Mouse (Mus musculus): ENCODE results near the gene Ndst2. TPM values are rescaled to one million over a fixed set of nuclear protein-coding genes. Genes with fewer than 3 reads are reported as not detected.

Ndst2 gene
- polyA plus RNA-seq, 1 experiment = 11.9 TPM

DNA sequence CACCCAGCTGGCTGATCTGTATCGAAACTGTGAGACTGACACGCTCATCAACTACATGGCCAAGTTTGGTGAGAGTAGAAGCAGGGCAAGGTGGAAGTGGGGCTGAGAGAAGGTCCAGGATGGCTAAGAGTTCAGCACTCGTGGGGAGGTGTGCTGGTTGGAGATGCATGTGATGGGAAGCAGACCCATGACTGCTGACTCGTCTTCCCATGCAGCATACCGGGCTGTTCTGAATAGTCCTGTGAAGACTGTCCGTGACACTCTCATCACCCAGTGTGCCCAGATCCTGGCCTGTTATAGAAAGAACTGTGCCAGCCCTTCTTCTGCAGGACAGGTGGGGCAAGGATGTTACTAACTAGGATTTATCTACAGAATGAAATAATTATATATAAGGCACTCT is 42.6 kb downstream of the Ndst2 start:
- Histone ChIP-seq H3K79me2 (ENCODE audit: control insufficient read depth, insufficient read depth) (peaks cover 14% of the 10 kb centered on the region), H3K36me3 (ENCODE audit: control insufficient read depth, insufficient read depth) (peaks cover 71% of the 10 kb centered on the region), H3K4me2 (ENCODE audit: low read depth) (no peak overlapping the region), H3K4me3 (no peak overlapping the region), H3K27me3 (ENCODE audit: control insufficient read depth, insufficient read depth, insufficient read length) (no peaks in the 10 kb centered on the region), H3ac (ENCODE audit: control insufficient read depth, insufficient read length) (no peak overlapping the region)
- TF ChIP-seq MYOD1 (IDR thresholded peaks at IDR 0.05; ENCODE audit: control insufficient read depth in 1 of 3, insufficient read length in 2 of 3, low read depth in 2 of 3) (no peak), MAX (IDR thresholded peaks at IDR 0.05; ENCODE audit: low read depth) (no peak), MYOG (IDR thresholded peaks at IDR 0.05; ENCODE audit: control insufficient read depth in 1 of 3, insufficient read depth in 1 of 3, insufficient read length in 2 of 3, low read depth in 2 of 3) (no peak), USF1 (IDR thresholded peaks at IDR 0.05; ENCODE audit: low read depth) (no peak), REST (IDR thresholded peaks at IDR 0.05; ENCODE audit: insufficient read depth, insufficient read length) (no peak), POLR2AphosphoS2 (IDR thresholded peaks at IDR 0.05; ENCODE audit: insufficient read length, low read depth) (peak; percentile 62), TCF12 (IDR thresholded peaks at IDR 0.05; ENCODE audit: insufficient read depth, poor library complexity, severe bottlenecking) (no peak), POLR2A (IDR thresholded peaks at IDR 0.05; ENCODE audit: insufficient read length, low read depth) (peak; percentile 26), SRF (IDR thresholded peaks at IDR 0.05; ENCODE audit: control insufficient read depth, insufficient read length, low read depth) (no peak), CEBPB (IDR thresholded peaks at IDR 0.05; ENCODE audit: insufficient read depth, poor library complexity, severe bottlenecking) (no peak), E2F4 (IDR thresholded peaks at IDR 0.05; ENCODE audit: insufficient read depth) (no peak)

DNA sequence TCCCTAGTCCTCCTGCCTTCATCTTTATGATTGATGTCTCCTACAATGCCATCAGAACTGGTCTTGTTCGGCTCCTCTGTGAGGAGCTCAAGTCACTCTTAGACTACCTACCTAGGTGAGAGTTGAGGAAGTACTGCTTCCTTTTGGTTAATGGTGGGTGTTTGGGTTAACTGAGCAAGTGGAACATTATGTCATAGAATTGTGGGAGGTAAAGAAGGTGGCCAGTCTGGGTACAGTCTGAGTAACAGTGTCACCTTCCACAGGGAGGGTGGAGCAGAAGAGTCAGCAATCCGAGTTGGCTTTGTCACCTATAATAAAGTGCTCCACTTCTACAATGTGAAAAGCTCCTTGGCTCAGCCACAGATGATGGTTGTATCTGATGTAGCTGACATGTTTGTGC is 45.4 kb downstream of the Ndst2 start:
- Histone ChIP-seq H3K27me3 (ENCODE audit: control insufficient read depth, insufficient read depth, insufficient read length) (no peaks in the 10 kb centered on the region), H3ac (ENCODE audit: control insufficient read depth, insufficient read length) (no peak overlapping the region), H3K79me2 (ENCODE audit: control insufficient read depth, insufficient read depth) (peaks cover 4% of the 10 kb centered on the region), H3K36me3 (ENCODE audit: control insufficient read depth, insufficient read depth) (peaks cover 91% of the 10 kb centered on the region), H3K4me3 (no peak overlapping the region), H3K4me2 (ENCODE audit: low read depth) (no peak overlapping the region)
- no peak for TF ChIP-seq TCF12 (IDR thresholded peaks at IDR 0.05; ENCODE audit: insufficient read depth, poor library complexity, severe bottlenecking)
- no peak for TF ChIP-seq MYOG (IDR thresholded peaks at IDR 0.05; ENCODE audit: control insufficient read depth in 1 of 3, insufficient read depth in 1 of 3, insufficient read length in 2 of 3, low read depth in 2 of 3)
- no peak for TF ChIP-seq POLR2AphosphoS2 (IDR thresholded peaks at IDR 0.05; ENCODE audit: insufficient read length, low read depth)
- TF ChIP-seq USF1 (IDR thresholded peaks at IDR 0.05; ENCODE audit: low read depth) = no peak
- TF ChIP-seq SRF (IDR thresholded peaks at IDR 0.05; ENCODE audit: control insufficient read depth, insufficient read length, low read depth) = no peak
- TF ChIP-seq REST (IDR thresholded peaks at IDR 0.05; ENCODE audit: insufficient read depth, insufficient read length) = no peak
- no peak for TF ChIP-seq POLR2A (IDR thresholded peaks at IDR 0.05; ENCODE audit: insufficient read length, low read depth)
- no peak for TF ChIP-seq MAX (IDR thresholded peaks at IDR 0.05; ENCODE audit: low read depth)
- TF ChIP-seq E2F4 (IDR thresholded peaks at IDR 0.05; ENCODE audit: insufficient read depth) = no peak
- no peak for TF ChIP-seq CEBPB (IDR thresholded peaks at IDR 0.05; ENCODE audit: insufficient read depth, poor library complexity, severe bottlenecking)
- TF ChIP-seq TCF3 (IDR thresholded peaks at IDR 0.05; ENCODE audit: insufficient read length, low read depth) = no peak
- no peak for TF ChIP-seq MYOD1 (IDR thresholded peaks at IDR 0.05; ENCODE audit: control insufficient read depth in 1 of 3, insufficient read length in 2 of 3, low read depth in 2 of 3)

DNA sequence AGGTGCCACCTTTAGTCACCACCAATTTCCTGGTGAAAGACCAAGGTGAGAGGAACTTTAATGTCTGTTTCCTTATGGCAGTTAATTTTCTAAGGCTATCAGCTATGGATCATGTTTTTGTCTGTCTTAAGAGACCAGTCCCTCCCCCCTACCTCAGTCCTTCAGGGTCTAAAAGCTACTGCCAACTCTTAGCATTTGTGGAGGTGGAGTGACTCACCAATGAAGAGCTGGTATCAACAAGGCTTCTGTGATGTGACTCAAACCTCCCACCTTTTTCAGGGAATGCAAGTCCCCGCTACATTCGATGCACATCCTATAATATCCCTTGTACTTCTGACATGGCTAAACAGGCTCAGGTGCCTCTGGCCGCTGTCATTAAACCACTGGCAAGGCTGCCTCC is 47.8 kb downstream of the Ndst2 start:
- no peak overlapping the region for H3K4me2 ChIP-seq (ENCODE audit: low read depth)
- H3K4me3 ChIP-seq = no peak overlapping the region
- peaks cover 85% of the 10 kb centered on the region for H3K36me3 ChIP-seq (ENCODE audit: control insufficient read depth, insufficient read depth)
- TF ChIP-seq TCF12 (IDR thresholded peaks at IDR 0.05; ENCODE audit: insufficient read depth, poor library complexity, severe bottlenecking) (no peak), E2F4 (IDR thresholded peaks at IDR 0.05; ENCODE audit: insufficient read depth) (no peak), USF1 (IDR thresholded peaks at IDR 0.05; ENCODE audit: low read depth) (no peak), SRF (IDR thresholded peaks at IDR 0.05; ENCODE audit: control insufficient read depth, insufficient read length, low read depth) (no peak), MAX (IDR thresholded peaks at IDR 0.05; ENCODE audit: low read depth) (no peak)
- no peak overlapping the region for H3ac ChIP-seq (ENCODE audit: control insufficient read depth, insufficient read length)
- H3K27me3 ChIP-seq (ENCODE audit: control insufficient read depth, insufficient read depth, insufficient read length) = no peaks in the 10 kb centered on the region
- peaks cover 6% of the 10 kb centered on the region for H3K79me2 ChIP-seq (ENCODE audit: control insufficient read depth, insufficient read depth)

DNA sequence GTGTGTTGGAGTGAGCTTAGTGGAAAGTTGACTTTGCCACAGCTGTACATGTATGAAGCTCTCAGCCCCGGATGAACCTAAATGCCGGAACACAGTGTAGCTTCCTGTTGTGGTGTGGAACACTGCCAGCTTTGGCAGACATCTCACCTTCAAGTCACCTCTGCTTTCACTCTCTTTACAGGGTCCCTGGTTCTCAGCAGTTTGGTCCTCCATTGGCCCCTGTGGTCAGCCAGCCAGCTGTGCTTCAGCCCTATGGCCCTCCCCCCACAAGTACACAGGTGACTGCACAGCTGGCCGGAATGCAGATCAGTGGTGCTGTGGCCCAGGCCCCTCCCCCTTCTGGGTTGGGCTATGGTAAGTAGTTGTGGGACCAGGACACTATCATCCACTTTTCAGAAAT is 51.9 kb downstream of the Ndst2 start:
- Histone ChIP-seq H3K79me2 (ENCODE audit: control insufficient read depth, insufficient read depth) (peaks cover 27% of the 10 kb centered on the region), H3K4me3 (no peak overlapping the region), H3K4me2 (ENCODE audit: low read depth) (no peak overlapping the region), H3ac (ENCODE audit: control insufficient read depth, insufficient read length) (no peak overlapping the region), H3K27me3 (ENCODE audit: control insufficient read depth, insufficient read depth, insufficient read length) (no peaks in the 10 kb centered on the region), H3K36me3 (ENCODE audit: control insufficient read depth, insufficient read depth) (peaks cover 81% of the 10 kb centered on the region)
- no peak for TF ChIP-seq SRF (IDR thresholded peaks at IDR 0.05; ENCODE audit: control insufficient read depth, insufficient read length, low read depth)
- TF ChIP-seq REST (IDR thresholded peaks at IDR 0.05; ENCODE audit: insufficient read depth, insufficient read length) = no peak
- no peak for TF ChIP-seq E2F4 (IDR thresholded peaks at IDR 0.05; ENCODE audit: insufficient read depth)
- no peak for TF ChIP-seq TCF12 (IDR thresholded peaks at IDR 0.05; ENCODE audit: insufficient read depth, poor library complexity, severe bottlenecking)
- peak in 1 of 3 experiments; percentile 8 for TF ChIP-seq MYOD1 (IDR thresholded peaks at IDR 0.05; ENCODE audit: control insufficient read depth in 1 of 3, insufficient read length in 2 of 3, low read depth in 2 of 3)
- TF ChIP-seq USF1 (IDR thresholded peaks at IDR 0.05; ENCODE audit: low read depth) = no peak
- TF ChIP-seq POLR2AphosphoS2 (IDR thresholded peaks at IDR 0.05; ENCODE audit: insufficient read length, low read depth) = no peak
- no peak for TF ChIP-seq POLR2A (IDR thresholded peaks at IDR 0.05; ENCODE audit: insufficient read length, low read depth)
- TF ChIP-seq TCF3 (IDR thresholded peaks at IDR 0.05; ENCODE audit: insufficient read length, low read depth) = no peak
- peak in 1 of 3 experiments; percentile 16 for TF ChIP-seq MYOG (IDR thresholded peaks at IDR 0.05; ENCODE audit: control insufficient read depth in 1 of 3, insufficient read depth in 1 of 3, insufficient read length in 2 of 3, low read depth in 2 of 3)
- TF ChIP-seq MAX (IDR thresholded peaks at IDR 0.05; ENCODE audit: low read depth) = no peak
- TF ChIP-seq CEBPB (IDR thresholded peaks at IDR 0.05; ENCODE audit: insufficient read depth, poor library complexity, severe bottlenecking) = no peak

DNA sequence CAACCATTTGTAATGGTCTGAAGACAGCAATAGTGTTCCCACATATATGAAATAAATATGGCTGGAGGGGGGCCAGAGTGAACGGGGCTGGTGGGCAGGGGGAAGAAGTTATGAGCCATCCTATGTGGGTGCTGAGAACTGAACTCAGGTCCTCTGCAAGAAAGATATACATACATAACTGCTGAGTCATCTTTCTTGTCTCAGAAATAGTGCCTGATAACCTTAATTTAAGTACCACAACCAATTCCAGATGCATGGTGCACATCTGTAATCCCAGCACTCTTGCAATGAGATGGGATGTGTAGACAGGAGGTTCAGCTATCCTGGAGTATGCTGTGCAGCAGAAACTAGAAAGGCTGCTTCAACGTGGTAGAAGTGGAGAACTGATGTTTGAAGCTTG is 52.6 kb downstream of the Ndst2 start:
- H3K4me2 ChIP-seq (ENCODE audit: low read depth) = no peak overlapping the region
- no peaks in the 10 kb centered on the region for H3K27me3 ChIP-seq (ENCODE audit: control insufficient read depth, insufficient read depth, insufficient read length)
- H3K4me3 ChIP-seq = no peak overlapping the region
- TF ChIP-seq MYOG (IDR thresholded peaks at IDR 0.05; ENCODE audit: control insufficient read depth in 1 of 3, insufficient read depth in 1 of 3, insufficient read length in 2 of 3, low read depth in 2 of 3) (no peak), USF1 (IDR thresholded peaks at IDR 0.05; ENCODE audit: low read depth) (no peak), SRF (IDR thresholded peaks at IDR 0.05; ENCODE audit: control insufficient read depth, insufficient read length, low read depth) (no peak), TCF3 (IDR thresholded peaks at IDR 0.05; ENCODE audit: insufficient read length, low read depth) (no peak), CEBPB (IDR thresholded peaks at IDR 0.05; ENCODE audit: insufficient read depth, poor library complexity, severe bottlenecking) (no peak), MYOD1 (IDR thresholded peaks at IDR 0.05; ENCODE audit: control insufficient read depth in 1 of 3, insufficient read length in 2 of 3, low read depth in 2 of 3) (no peak), POLR2A (IDR thresholded peaks at IDR 0.05; ENCODE audit: insufficient read length, low read depth) (no peak), TCF12 (IDR thresholded peaks at IDR 0.05; ENCODE audit: insufficient read depth, poor library complexity, severe bottlenecking) (no peak), MAX (IDR thresholded peaks at IDR 0.05; ENCODE audit: low read depth) (no peak), POLR2AphosphoS2 (IDR thresholded peaks at IDR 0.05; ENCODE audit: insufficient read length, low read depth) (no peak), E2F4 (IDR thresholded peaks at IDR 0.05; ENCODE audit: insufficient read depth) (no peak), REST (IDR thresholded peaks at IDR 0.05; ENCODE audit: insufficient read depth, insufficient read length) (no peak)
- peaks cover 81% of the 10 kb centered on the region for H3K36me3 ChIP-seq (ENCODE audit: control insufficient read depth, insufficient read depth)
- no peak overlapping the region for H3ac ChIP-seq (ENCODE audit: control insufficient read depth, insufficient read length)
- H3K79me2 ChIP-seq (ENCODE audit: control insufficient read depth, insufficient read depth) = peaks cover 33% of the 10 kb centered on the region

Data from myocyte (in vitro differentiated cells).